Mouse (Mus musculus) testis, adult 2 months (tissue): Measurements from ENCODE around the gene Gm20388. TPM values are rescaled to one million over a fixed set of nuclear protein-coding genes. Genes with fewer than 3 reads are reported as not detected.

Source experiments
- H3K27ac ChIP-seq: fragments of 200-500 bp; 2 replicates; pipeline ENCODE4 v1.5.1; 2012; ENCODE audit warnings: low read depth, low read length; ENCODE audit not compliant: control insufficient read depth, insufficient read depth
- H3K27me3 ChIP-seq: fragments of 200-500 bp; 2 replicates; pipeline ENCODE4 v1.6.1; 2012; ENCODE audit warnings: mild to moderate bottlenecking, low read length, moderate library complexity; ENCODE audit not compliant: control insufficient read depth, insufficient read depth
- H3K36me3 ChIP-seq: fragments of 200-500 bp; 2 replicates; pipeline ENCODE4 v1.6.1; 2012; ENCODE audit warnings: mild to moderate bottlenecking, low read length; ENCODE audit not compliant: control insufficient read depth, insufficient read depth
- H3K4me1 ChIP-seq: fragments of 200-500 bp; 2 replicates; pipeline ENCODE4 v1.6.1; 2012; ENCODE audit warnings: low read length; ENCODE audit not compliant: control insufficient read depth, insufficient read depth
- H3K4me3 ChIP-seq: fragments of 200-500 bp; 2 replicates; pipeline ENCODE4 v1.5.1; 2012; ENCODE audit warnings: low read depth, mild to moderate bottlenecking, low read length, moderate library complexity, mixed read lengths; ENCODE audit not compliant: control insufficient read depth
- CTCF ChIP-seq: fragments of 200-500 bp; IDR thresholded peaks from 2 replicates; pipeline ENCODE4 v1.5.1; 2012; ENCODE audit warnings: low read depth, mild to moderate bottlenecking, inconsistent platforms, low read length, moderate library complexity; ENCODE audit not compliant: control insufficient read depth, insufficient read depth, insufficient replicate concordance
- POLR2A ChIP-seq: fragments of 200-500 bp; IDR thresholded peaks from 2 replicates; pipeline ENCODE4 v1.6.1; 2012; ENCODE audit warnings: low read depth, mild to moderate bottlenecking, inconsistent platforms, low read length, moderate library complexity; ENCODE audit not compliant: control insufficient read depth
- polyA plus RNA-seq: library from polyadenylated mRNA; depleted of rRNA; stranded (reverse); fragments of >200 nt; gene quantifications from 2 replicates; pipeline ENCODE4 v1.2.3, GENCODE M21; 2012

The Gm20388 gene
- polyA plus RNA-seq, 1 experiment = 5.6 TPM

DNA sequence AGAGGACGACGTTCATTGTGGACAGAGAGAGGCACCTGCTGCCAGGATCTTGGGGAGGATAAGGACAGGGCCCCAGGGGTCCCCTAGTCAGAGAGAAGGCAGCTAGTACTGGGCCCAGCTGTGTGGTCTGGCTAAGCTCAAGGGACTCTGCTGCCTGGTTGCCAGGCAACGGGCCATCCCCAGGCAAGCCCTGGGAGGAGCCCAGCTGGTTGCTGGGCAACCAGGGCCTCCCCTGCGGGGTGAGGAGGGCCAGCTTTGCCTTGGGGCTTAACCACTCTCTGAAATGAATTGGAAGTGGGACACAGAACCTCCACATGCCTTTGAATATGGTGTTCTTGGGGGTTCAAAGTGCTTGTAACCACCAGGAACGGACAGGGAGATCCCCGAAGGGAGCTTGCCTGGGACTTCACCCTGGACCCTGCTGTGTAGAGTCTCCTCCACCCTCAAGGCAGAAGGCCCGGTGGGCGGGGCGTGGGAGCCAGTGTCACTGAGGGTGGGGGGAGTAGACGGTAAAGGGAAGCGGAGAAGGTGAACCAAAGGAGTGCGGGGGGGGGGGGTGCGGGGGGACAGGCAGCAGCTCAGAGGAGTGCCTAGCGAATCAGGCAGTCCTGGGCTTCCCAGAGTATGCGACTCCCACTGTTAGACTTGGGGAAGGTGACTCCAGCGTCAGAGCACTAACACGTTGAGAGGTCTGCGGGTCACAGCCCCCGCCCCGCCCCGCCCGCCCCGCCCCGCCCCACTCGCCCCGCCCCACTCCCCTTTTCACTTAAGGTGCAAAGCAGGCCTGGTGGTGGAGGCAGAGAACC is 266.9 kb downstream of the Gm20388 start, which contains the start of gene Fam92b:
Gene Fam92b (minus strand): TSS at position 149 of the 806 bp plus-strand sequence.
- TF ChIP-seq CTCF (no peak), POLR2A (peak; percentile 23; the same call in 1 of the 2 replicates)
- Histone ChIP-seq H3K27me3 (no peaks in the 10 kb centered on the region), H3K4me1 (peaks cover 18% of the 10 kb centered on the region), H3K4me3 (peak within 1 kb of the TSS; percentile 80), H3K27ac (no peak within 1 kb of the TSS), H3K36me3 (no peaks in the 10 kb centered on the region)

DNA sequence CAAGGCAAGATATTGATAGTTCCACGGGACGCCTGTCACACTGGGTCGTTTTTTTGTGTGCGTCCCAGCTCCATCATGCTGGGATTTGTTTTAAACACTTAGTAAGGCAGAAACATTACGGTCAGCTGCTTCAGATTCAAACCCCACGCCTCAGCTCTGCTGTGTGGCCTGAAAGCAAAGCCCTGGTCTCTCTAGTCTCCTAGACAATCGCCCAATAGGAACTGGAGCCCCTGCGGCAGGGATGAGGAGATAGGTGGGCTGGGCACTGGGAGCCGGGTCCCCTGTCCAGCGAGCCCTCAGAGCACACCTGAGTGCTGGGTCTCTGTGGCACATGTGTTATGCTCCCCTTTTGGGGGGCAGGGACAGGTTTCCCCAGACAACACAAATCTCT is 267.5 kb downstream of the Gm20388 start:
- no peaks in the 10 kb centered on the region for H3K36me3 ChIP-seq
- TF ChIP-seq CTCF (no peak), POLR2A (no peak)
- H3K4me1 ChIP-seq = peaks cover 18% of the 10 kb centered on the region
- H3K27me3 ChIP-seq = no peaks in the 10 kb centered on the region
- peak overlapping the region; percentile 20 for H3K4me3 ChIP-seq
- no peak overlapping the region for H3K27ac ChIP-seq

DNA sequence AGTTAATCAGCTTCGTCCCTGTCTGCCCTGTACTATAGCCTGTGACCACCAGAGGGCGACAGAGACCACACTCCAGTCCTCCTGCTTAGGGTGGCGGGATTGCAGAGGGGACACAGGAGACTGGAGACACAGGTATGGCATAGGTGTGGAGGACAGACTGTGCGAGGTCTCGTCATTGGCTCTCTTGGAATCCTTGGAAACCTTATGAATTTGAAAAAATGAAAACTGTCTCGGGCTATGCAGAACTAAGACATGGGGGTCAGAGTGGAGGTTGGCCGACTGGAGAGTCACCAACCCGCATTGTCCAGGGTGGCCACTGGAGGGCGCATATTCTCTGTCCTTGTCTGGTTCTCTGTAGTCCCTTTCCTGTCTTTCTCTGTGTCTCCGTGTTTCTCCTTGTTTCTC is 268.4 kb downstream of the Gm20388 start:
- peaks cover 18% of the 10 kb centered on the region for H3K4me1 ChIP-seq
- no peak overlapping the region for H3K27ac ChIP-seq
- H3K27me3 ChIP-seq = no peaks in the 10 kb centered on the region
- TF ChIP-seq CTCF (peak; percentile 95), POLR2A (no peak)
- H3K36me3 ChIP-seq = no peaks in the 10 kb centered on the region
- no peak overlapping the region for H3K4me3 ChIP-seq

DNA sequence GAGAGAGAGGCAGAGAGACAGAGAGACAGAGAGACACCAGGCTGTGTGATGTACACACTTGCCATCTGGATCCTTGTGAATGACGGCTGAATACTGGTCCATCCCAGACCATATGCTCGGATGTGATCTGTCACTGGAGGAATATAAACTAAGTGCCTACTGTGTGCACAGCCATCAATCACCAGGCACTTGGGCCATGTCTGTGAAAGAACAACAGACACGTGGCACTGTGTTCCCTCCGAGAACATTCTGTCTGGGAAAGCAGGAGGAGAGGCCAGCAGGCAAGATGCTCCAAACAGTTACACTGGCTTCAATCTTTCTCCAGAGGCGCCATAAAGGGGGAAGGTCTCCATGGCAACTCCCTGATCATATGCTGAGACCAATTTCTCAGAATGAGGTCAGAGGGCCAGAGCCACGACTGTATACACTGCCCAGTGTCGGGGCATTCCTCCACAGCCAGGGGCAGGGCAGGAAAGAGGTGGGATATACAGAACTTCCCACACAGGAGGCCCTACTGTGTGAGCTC is 269.9 kb downstream of the Gm20388 start:
- H3K4me3 ChIP-seq = no peak overlapping the region
- no peaks in the 10 kb centered on the region for H3K36me3 ChIP-seq
- TF ChIP-seq POLR2A (no peak), CTCF (no peak)
- H3K27ac ChIP-seq = no peak overlapping the region
- peaks cover 20% of the 10 kb centered on the region for H3K4me1 ChIP-seq
- H3K27me3 ChIP-seq = no peaks in the 10 kb centered on the region

DNA sequence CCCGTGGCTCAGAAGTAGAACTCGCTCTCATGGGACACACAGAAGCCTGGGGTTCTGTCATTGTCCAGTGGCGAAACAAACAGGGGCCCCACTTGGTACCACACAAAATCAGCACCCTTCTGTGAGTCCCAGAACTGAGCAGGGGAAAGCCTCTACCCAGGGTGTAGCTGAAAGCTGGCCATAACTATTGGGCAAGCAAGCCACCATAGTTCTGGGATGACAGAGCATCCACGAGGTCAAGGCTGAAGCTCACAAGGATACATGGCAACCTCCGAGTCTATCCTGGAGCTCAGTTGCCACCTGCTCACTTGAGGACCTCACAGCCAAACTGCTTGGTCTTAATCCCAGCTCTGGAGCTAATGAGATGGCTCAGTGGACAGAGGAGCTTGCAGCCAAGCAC is 270.6 kb downstream of the Gm20388 start:
- Histone ChIP-seq H3K4me1 (peaks cover 21% of the 10 kb centered on the region), H3K27ac (no peak overlapping the region), H3K36me3 (no peaks in the 10 kb centered on the region), H3K4me3 (no peak overlapping the region), H3K27me3 (no peaks in the 10 kb centered on the region)
- TF ChIP-seq POLR2A (no peak), CTCF (no peak)

DNA sequence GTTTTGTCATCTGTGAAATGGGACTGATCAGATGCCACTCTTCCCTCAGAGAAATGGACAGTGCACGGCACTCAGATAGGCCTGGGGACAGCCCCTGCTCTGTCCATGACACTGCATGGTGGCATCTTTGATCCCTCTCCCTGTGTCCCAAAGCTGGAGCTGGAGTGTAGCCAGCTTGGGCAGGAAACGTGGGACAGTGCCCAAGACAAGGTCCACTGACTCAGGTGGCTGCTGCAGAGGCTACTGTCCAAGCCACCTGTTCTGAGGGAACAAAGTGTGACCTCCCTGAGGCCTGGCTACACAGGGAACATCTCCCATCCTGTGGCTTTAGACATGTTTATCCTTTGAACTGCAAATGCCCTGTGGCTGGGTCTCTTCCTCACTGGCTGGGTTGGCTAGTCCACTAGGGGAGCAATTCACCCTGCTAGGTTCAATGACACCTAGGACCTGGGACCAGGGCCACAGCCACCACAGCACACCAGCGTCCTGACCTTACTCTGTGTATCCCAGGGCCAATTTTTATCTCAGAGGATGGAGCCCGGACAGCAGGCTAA is 271.3 kb downstream of the Gm20388 start:
- no peak overlapping the region for H3K27ac ChIP-seq

DNA sequence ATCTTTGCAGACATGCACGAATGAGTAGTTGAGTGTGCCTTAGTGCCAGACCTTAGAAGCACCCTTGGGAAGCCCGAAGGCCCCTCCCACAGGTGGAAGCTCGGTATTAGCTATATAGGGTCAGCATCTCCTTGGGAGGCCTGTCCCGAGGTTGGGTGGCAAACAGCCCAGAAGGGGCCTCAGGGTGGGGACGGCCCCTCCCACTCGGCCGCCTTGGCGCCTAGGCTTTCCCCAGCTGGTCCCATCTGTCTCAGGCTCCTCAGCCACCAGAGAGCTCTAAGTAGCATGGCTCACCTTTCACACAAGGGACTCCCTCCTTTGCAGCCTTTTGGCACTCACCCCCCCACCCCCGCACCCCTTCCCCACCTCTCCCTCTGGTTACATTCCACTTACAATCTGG is 273.7 kb downstream of the Gm20388 start:
- peaks cover 7% of the 10 kb centered on the region for H3K4me1 ChIP-seq

More for the DNA sequence above, 271.3 kb downstream of the Gm20388 start:
- no peaks in the 10 kb centered on the region for H3K36me3 ChIP-seq
- no peaks in the 10 kb centered on the region for H3K27me3 ChIP-seq
- no peak overlapping the region for H3K4me3 ChIP-seq
- peaks cover 21% of the 10 kb centered on the region for H3K4me1 ChIP-seq
- TF ChIP-seq CTCF (no peak), POLR2A (no peak)

More for the DNA sequence above, 273.7 kb downstream of the Gm20388 start:
- TF ChIP-seq CTCF (no peak), POLR2A (no peak)
- H3K27me3 ChIP-seq = no peaks in the 10 kb centered on the region
- no peak overlapping the region for H3K4me3 ChIP-seq
- no peaks in the 10 kb centered on the region for H3K36me3 ChIP-seq
- no peak overlapping the region for H3K27ac ChIP-seq
